Mouse (Mus musculus) testis, adult 10 weeks (tissue): ENCODE data around the gene Gm43951. TPM values are rescaled to one million over a fixed set of nuclear protein-coding genes. Genes with fewer than 3 reads are reported as not detected.

Experiments
- polyA plus RNA-seq: library from polyadenylated mRNA; stranded (reverse); fragments of 350-450 nt; fragmentation: Illumina TruSeq; extraction: RNeasy Lipid Tissue Mini Kit (QIAGEN cat#74804); gene quantifications from one replicate; pipeline ENCODE4 v1.2.3, GENCODE M21; 2014; ENCODE audit warnings: low read depth, low replicate concordance

Gene Gm43951
- polyA plus RNA-seq, result 0.13 TPM

DNA sequence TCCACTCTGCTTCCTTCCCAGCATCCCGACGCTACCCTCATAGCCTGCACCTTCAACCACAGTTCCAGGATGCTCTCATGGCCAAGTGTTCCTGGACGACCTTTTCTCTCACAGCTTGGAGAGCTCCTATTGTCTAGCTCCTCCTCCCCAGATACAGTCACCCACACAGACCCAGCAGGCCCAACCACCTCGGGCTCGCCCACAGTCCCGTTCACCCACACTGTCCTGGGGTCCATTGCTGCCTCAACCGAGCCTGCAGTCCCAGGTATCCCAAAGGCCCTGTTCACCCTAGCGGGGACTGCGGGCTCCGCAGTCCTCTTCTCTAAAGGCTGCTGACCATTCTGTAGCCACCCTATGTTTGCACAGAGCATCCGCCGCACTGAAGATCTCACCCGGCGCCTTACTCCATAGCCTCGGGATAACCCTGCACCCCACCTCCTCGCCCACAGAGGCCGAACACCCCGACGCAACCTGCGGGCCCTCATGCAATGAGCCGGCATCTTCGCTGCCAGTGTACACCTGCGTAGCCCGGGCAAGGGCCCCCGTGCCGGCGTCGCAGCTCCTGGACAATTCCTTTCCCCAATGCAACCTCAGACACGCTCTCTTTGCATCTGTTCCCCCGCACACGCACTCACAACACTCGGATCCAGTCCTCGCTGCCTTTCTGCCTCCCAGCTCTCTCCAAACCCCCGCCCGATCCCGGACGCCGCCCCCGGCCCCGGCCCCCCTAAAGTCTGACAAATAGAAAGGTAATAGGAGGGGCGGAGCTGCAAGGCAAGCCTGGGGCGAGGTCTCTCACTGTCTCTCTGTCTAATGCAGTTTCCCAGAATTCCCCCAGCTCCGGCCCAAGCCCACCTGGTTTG is at the start of gene Gm43951:
TSS of gene Gm43951 (minus strand) at position 500 of the 863 bp plus-strand sequence.

DNA sequence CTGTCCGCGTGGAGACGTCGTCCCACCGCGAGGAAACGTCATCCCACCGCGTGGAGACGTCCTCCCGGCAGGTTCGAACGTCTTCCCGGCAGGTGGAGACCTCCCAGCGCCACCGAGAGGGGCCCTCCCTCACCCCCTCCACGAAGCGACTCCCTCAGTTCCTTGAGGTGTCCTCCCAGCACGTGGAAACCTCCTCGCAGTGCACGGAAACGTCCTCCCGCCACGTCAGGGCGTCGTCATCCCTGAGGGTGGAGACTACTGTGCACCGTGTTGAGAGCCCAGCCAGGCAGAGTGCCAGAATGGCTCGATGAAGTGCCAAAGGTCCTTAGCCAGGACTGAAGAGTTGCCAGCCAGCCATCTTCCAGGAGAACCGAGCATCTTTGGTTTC is 8.8 kb upstream of the Gm43951 start, which contains the start of gene Med31:
TSS of gene Med31 (minus strand) at position 183 of the 388 bp plus-strand sequence.

DNA sequence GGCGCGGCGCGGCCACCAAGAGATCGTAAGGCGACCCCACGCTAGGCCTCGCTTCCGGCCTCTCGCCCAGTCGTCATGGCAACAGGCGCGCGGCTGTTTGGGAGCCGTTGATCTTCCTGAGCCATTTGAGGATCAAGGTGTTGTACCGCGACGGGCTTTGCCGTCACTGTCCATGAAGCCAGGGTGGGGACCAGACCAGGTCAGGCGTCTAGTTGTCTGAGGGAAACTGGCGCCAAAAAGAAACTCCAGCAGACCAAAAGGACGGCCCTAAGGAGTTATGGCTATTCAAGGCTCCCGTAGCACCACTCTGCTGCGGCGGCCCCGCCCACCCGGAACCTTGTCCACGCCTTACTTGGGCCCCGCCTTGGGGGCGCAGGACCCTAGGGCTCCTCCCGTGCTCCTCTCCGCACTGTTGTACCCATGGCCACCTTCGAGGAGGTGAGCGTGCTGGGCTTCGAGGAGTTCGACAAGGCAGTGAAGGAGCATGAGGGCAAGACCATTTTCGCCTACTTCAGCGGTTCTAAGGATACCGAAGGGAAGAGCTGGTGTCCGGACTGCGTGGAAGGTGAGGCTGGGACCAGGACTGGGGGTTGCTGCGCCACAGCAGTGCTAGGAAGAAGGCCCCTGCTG is 679 bp upstream of the Gm43951 start, which contains the start of the genes 4933427D14Rik and Txndc17:
TSS of gene 4933427D14Rik (minus strand) at position 256 of the 630 bp plus-strand sequence.
TSS of gene Txndc17 (plus strand) at position 344 of the 630 bp plus-strand sequence.

Other genes starting within 250 kb of the Gm43951 start
- gene Aipl1, start 169.3 kb downstream of the Gm43951 start, polyA plus RNA-seq, result 0.25 TPM
- gene Pimreg, start 164.8 kb downstream of the Gm43951 start, polyA plus RNA-seq, result 0.14 TPM
- gene Pitpnm3, start 71.1 kb downstream of the Gm43951 start, polyA plus RNA-seq, result 0.53 TPM
- 62.7 TPM for gene 4933427D14Rik, start 619 bp upstream of the Gm43951 start, polyA plus RNA-seq
- 25.3 TPM for gene Txndc17, start 707 bp upstream of the Gm43951 start, polyA plus RNA-seq
- 21.0 TPM for gene Med31, start 8.8 kb upstream of the Gm43951 start, polyA plus RNA-seq
- 11.3 TPM for gene Slc13a5, start 60.4 kb upstream of the Gm43951 start, polyA plus RNA-seq
- gene Xaf1, start 94.8 kb upstream of the Gm43951 start, polyA plus RNA-seq, result 6.1 TPM
- 34.9 TPM for gene Fbxo39, start 107.6 kb upstream of the Gm43951 start, polyA plus RNA-seq
- gene Tekt1, start 155.6 kb upstream of the Gm43951 start, polyA plus RNA-seq, result 173 TPM
- 1.2 TPM for gene Smtnl2, start 204.9 kb upstream of the Gm43951 start, polyA plus RNA-seq
- not detected for gene Ggt6, start 228.7 kb upstream of the Gm43951 start, polyA plus RNA-seq
- gene Mybbp1a, start 234.5 kb upstream of the Gm43951 start, polyA plus RNA-seq, result 13.4 TPM